23 mouse cellular contexts compared by ENCODE assay signal in genomic region chr13:112822413-112822812, GRCm38 (mm10). TPM values are rescaled to one million over a fixed set of nuclear protein-coding genes. Genes with fewer than 3 reads are reported as not detected.
DNase-seq lines count a peak whose midpoint lies in the region; ATAC-seq lines count a peak whose summit lies in the region.
"Had no signal": no experiment of that assay in that cellular context is flagged by ENCODE, and none has a peak within 500 bp of the region (broad histone marks: within the 10 kb centered on the region; RNA-seq: fewer than 3 reads in every experiment).

No protein-coding gene starts in this region.

- no peak overlapping the region for H3K4me3 ChIP-seq in hindbrain, embryonic 16.5 days (ENCODE audit: low read length)
- no peak overlapping the region for H3K4me3 ChIP-seq in hindbrain, embryonic 11.5 days (ENCODE audit: low read depth, low read length)
- no peak overlapping the region for H3K4me3 ChIP-seq in kidney, embryonic 15.5 days (replicated peaks)
- H3K4me3 ChIP-seq in lung, embryonic 16.5 days (ENCODE audit: low read length), result no peak overlapping the region
- H3K4me3 ChIP-seq: embryonic facial prominence, embryonic 10.5 days; embryonic facial prominence, embryonic 13.5 days; erythroblast, embryonic 14.5 days; forebrain, embryonic 12.5 days; forebrain, embryonic 15.5 days had no signal

- WGBS in hindbrain, embryonic 16.5 days, result 69% methylated on average over 3 of the region's 3 CpGs
- WGBS in hindbrain, embryonic 11.5 days, result 65% methylated on average over 3 of the region's 3 CpGs
- 72% methylated on average over 3 of the region's 3 CpGs for WGBS in kidney, embryonic 15.5 days
- WGBS in lung, embryonic 16.5 days, result 48% methylated on average over 3 of the region's 3 CpGs

- no peaks in the 10 kb centered on the region for H3K27me3 ChIP-seq in hindbrain, embryonic 16.5 days (replicated peaks; ENCODE audit: control insufficient read depth, insufficient read depth, low read length)
- H3K27me3 ChIP-seq in hindbrain, embryonic 11.5 days (ENCODE audit: control insufficient read depth, insufficient read depth, low read length), result no peaks in the 10 kb centered on the region
- no peaks in the 10 kb centered on the region for H3K27me3 ChIP-seq in kidney, embryonic 15.5 days
- no peaks in the 10 kb centered on the region for H3K27me3 ChIP-seq in lung, embryonic 16.5 days (ENCODE audit: control insufficient read depth, insufficient read depth, low read depth, low read length)
- H3K27me3 ChIP-seq: embryonic facial prominence, embryonic 13.5 days; forebrain, embryonic 12.5 days; forebrain, embryonic 15.5 days had no signal

- 0 out of 2 replicates have a peak, but pooled peaks have one; percentile 20 for ATAC-seq in hindbrain, embryonic 16.5 days
- ATAC-seq in hindbrain, embryonic 11.5 days (ENCODE audit: low FRiP score), result no peak
- ATAC-seq in kidney, embryonic 15.5 days (replicated peaks; ENCODE audit: low FRiP score), result peak; percentile 60; the same call in 1 of the 2 replicates
- peak; percentile 56; the same call in 1 of the 2 replicates for ATAC-seq in lung, embryonic 16.5 days (ENCODE audit: low read depth)
- ATAC-seq: CD4-positive, CD25-positive, alpha-beta regulatory T cell, adult 4 months; forebrain, embryonic 15.5 days had no signal

- H3K27ac ChIP-seq in hindbrain, embryonic 16.5 days (ENCODE audit: low read depth, low read length), result no peak overlapping the region
- no peak overlapping the region for H3K27ac ChIP-seq in hindbrain, embryonic 11.5 days (ENCODE audit: low read depth, low read length)
- no peak overlapping the region for H3K27ac ChIP-seq in kidney, embryonic 15.5 days
- no peak overlapping the region for H3K27ac ChIP-seq in lung, embryonic 16.5 days (ENCODE audit: low read length)
- H3K27ac ChIP-seq: embryonic facial prominence, embryonic 10.5 days; embryonic facial prominence, embryonic 13.5 days; forebrain, embryonic 12.5 days; forebrain, embryonic 15.5 days; hindbrain, embryonic 14.5 days had no signal

- no peak overlapping the region for H3K9ac ChIP-seq in hindbrain, embryonic 16.5 days (ENCODE audit: low read depth, low read length)
- H3K9ac ChIP-seq in hindbrain, embryonic 11.5 days (ENCODE audit: low read depth, low read length), result no peak overlapping the region
- no peak overlapping the region for H3K9ac ChIP-seq in kidney, embryonic 15.5 days
- H3K9ac ChIP-seq in lung, embryonic 16.5 days (ENCODE audit: low read length), result no peak overlapping the region
- H3K9ac ChIP-seq: embryonic facial prominence, embryonic 13.5 days; forebrain, embryonic 12.5 days; forebrain, embryonic 15.5 days; hindbrain, embryonic 14.5 days had no signal

- no peaks in the 10 kb centered on the region for H3K9me3 ChIP-seq in hindbrain, embryonic 16.5 days (ENCODE audit: control insufficient read depth, low read length)
- no peaks in the 10 kb centered on the region for H3K9me3 ChIP-seq in hindbrain, embryonic 11.5 days (ENCODE audit: control insufficient read depth, low read length)
- H3K9me3 ChIP-seq in kidney, embryonic 15.5 days (replicated peaks), result no peaks in the 10 kb centered on the region
- H3K9me3 ChIP-seq in lung, embryonic 16.5 days (ENCODE audit: control insufficient read depth, low read length), result no peaks in the 10 kb centered on the region
- H3K9me3 ChIP-seq: embryonic facial prominence, embryonic 10.5 days; embryonic facial prominence, embryonic 13.5 days; forebrain, embryonic 12.5 days; forebrain, embryonic 15.5 days had no signal

- DNase-seq in hindbrain, embryonic 11.5 days (ENCODE audit: low spot score), result no peak
- DNase-seq in kidney, postnatal 10 days, result no peak
- no peak for DNase-seq in lung, postnatal 10 days
- DNase-seq in cerebellum, postnatal 14 days, result no peak
- DNase-seq: adrenal gland, adult 2 months; adrenal gland, postnatal 14 days; cerebellum, adult 11 months; cerebellum, adult 2 months; cerebellum, adult 9-11 months; cerebellum, postnatal 36 days; embryo, embryonic 11 days; gastrocnemius, postnatal 14 days had no signal

- H3K4me2 ChIP-seq in hindbrain, embryonic 16.5 days (ENCODE audit: low read length), result no peak overlapping the region
- no peak overlapping the region for H3K4me2 ChIP-seq in hindbrain, embryonic 11.5 days (replicated peaks; ENCODE audit: low read depth, low read length)
- no peak overlapping the region for H3K4me2 ChIP-seq in kidney, embryonic 15.5 days
- no peak overlapping the region for H3K4me2 ChIP-seq in lung, embryonic 16.5 days (ENCODE audit: low read depth, low read length)
- H3K4me2 ChIP-seq: embryonic facial prominence, embryonic 13.5 days; forebrain, embryonic 12.5 days; forebrain, embryonic 15.5 days; heart, embryonic 11.5 days; hindbrain, embryonic 14.5 days had no signal

- H3K36me3 ChIP-seq in hindbrain, embryonic 16.5 days (ENCODE audit: control insufficient read depth, insufficient read depth, low read length), result no peaks in the 10 kb centered on the region
- H3K36me3 ChIP-seq in hindbrain, embryonic 11.5 days (ENCODE audit: control insufficient read depth, insufficient read depth, low read length), result no peaks in the 10 kb centered on the region
- H3K36me3 ChIP-seq in kidney, embryonic 15.5 days, result no peaks in the 10 kb centered on the region
- no peaks in the 10 kb centered on the region; the same call in 1 of the 2 replicates for H3K36me3 ChIP-seq in lung, embryonic 16.5 days (ENCODE audit: control insufficient read depth, insufficient read depth, low read length)
- H3K36me3 ChIP-seq: embryonic facial prominence, embryonic 10.5 days; forebrain, embryonic 12.5 days; forebrain, embryonic 15.5 days had no signal

- no peaks in the 10 kb centered on the region for H3K4me1 ChIP-seq in hindbrain, embryonic 16.5 days (ENCODE audit: control insufficient read depth, insufficient read depth, low read depth, low read length)
- H3K4me1 ChIP-seq in hindbrain, embryonic 11.5 days (replicated peaks; ENCODE audit: control insufficient read depth, insufficient read depth, low read length), result no peaks in the 10 kb centered on the region
- peaks cover 3% of the 10 kb centered on the region; the same call in 1 of the 2 replicates for H3K4me1 ChIP-seq in kidney, embryonic 15.5 days
- H3K4me1 ChIP-seq in lung, embryonic 16.5 days (replicated peaks; ENCODE audit: control insufficient read depth, insufficient read depth, low read length), result peaks cover 19% of the 10 kb centered on the region
- H3K4me1 ChIP-seq: embryonic facial prominence, embryonic 13.5 days; forebrain, embryonic 12.5 days; forebrain, embryonic 15.5 days had no signal

RNA-seq across cellular contexts. Expression of gene Plpp1, which starts 21.8 kb away (rescaled TPM):
- 78.8 and 85.8 TPM in 2 replicates for polyA plus RNA-seq in hindbrain, embryonic 16.5 days (2015; fragmentation: Nextera tagmentation; extraction: Ambion mirVana)
- 22.1 and 24.0 TPM in 2 replicates for polyA plus RNA-seq in hindbrain, embryonic 11.5 days (2014; fragmentation: Nextera tagmentation; extraction: Ambion mirVana)
- 78.7 and 94.8 TPM in 2 replicates for polyA plus RNA-seq in kidney, embryonic 15.5 days (2015; fragmentation: Nextera tagmentation; extraction: Ambion mirVana)
- 81.5 and 90.8 TPM in 2 replicates for polyA plus RNA-seq in lung, embryonic 16.5 days (2015; fragmentation: Nextera tagmentation; extraction: Ambion mirVana)
